Comparison of ENCODE assay signal across 8 mouse cellular contexts in the genomic region with DNA sequence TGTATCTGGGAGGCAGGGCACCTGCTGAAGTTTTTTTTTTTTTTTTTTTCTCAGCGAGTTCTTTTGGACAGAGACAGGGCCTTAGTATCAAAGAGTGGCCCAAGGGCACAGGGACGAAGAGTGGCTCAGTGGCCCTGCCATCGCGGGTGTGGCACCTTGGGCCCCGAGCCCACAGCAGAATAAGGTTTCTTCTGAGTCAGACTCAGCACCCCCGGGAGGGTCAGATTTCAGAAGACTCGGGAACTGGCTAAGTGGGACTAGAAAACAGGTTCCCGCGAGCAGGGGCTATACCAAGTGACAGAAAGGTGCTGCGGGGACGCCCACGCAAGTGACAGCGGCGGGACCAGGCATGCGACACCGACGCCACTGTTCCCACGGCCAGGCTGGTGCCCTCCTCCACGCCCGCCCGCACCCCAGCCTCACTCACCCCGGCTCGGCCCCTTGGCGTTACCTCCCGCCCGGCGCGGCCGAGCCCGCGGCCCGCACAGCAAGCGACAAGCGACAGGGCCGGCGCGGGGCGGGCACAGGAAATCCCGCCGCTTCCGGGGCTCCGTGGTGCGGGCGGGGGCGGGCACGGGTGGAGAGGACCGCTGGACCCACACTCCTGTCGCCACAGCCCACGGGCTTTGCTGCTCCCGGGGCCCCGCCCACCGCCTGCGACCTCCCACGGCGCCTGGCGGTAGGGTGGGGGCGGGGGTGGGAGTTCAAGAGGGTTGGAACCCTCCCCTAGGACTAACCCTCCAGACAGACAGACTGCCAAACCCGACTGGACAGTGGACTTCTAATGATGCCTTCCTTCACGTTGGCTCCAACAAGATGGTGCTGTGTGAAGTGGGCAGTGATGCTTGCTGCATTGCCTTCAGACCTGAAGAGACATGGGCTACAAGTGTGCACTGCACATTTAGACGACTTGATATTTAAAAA. TPM values are rescaled to one million over a fixed set of nuclear protein-coding genes. Genes with fewer than 3 reads are reported as not detected.
A peak's percentile ranks its signal among the peaks of the same experiment; 100 is the strongest.
DNase-seq lines count a peak whose midpoint lies in the region; ATAC-seq and TF ChIP-seq lines count a peak whose summit lies in the region.

A gene (minus strand): TSS at position 534 of the 924 bp plus-strand sequence.

- no peak for TF ChIP-seq EP300 in lung, postnatal 0 days (IDR thresholded peaks at IDR 0.05)

- H3K27ac ChIP-seq in ES-E14 (ENCODE audit: insufficient read depth, low read depth, low read length, poor library complexity, severe bottlenecking), result no peak within 1 kb of the TSS
- H3K27ac ChIP-seq in forebrain, embryonic 13.5 days, result no peak within 1 kb of the TSS
- no peak within 1 kb of the TSS for H3K27ac ChIP-seq in lung, postnatal 0 days (ENCODE audit: low read length)

- H3K27me3 ChIP-seq in forebrain, embryonic 13.5 days, result no peaks in the 10 kb centered on the region; the same call in 1 of the 2 replicates
- H3K27me3 ChIP-seq in lung, postnatal 0 days (replicated peaks; ENCODE audit: insufficient read depth, low read length), result no peaks in the 10 kb centered on the region

- peak within 1 kb of the TSS; percentile 91 for H3K4me2 ChIP-seq in forebrain, embryonic 13.5 days
- H3K4me2 ChIP-seq in lung, postnatal 0 days (replicated peaks; ENCODE audit: low read depth, low read length), result peak within 1 kb of the TSS; percentile 95

- H3K36me3 ChIP-seq in ES-E14 (ENCODE audit: control insufficient read depth, insufficient read depth, low read length, poor library complexity, severe bottlenecking), result no peaks in the 10 kb centered on the region
- H3K36me3 ChIP-seq in forebrain, embryonic 13.5 days (ENCODE audit: poor library complexity, severe bottlenecking), result no peaks in the 10 kb centered on the region
- H3K36me3 ChIP-seq in lung, postnatal 0 days (ENCODE audit: insufficient read depth, low read length), result no peaks in the 10 kb centered on the region

- intact Hi-C loops in heart, postnatal 14 days (cut with DNase I), result no loop called here

- peak within 1 kb of the TSS; percentile 59 to 64 for H3K4me3 ChIP-seq in ES-E14 (ENCODE audit: insufficient read depth in 1 of 2, low read depth in 1 of 2, low read length in 2 of 2, poor library complexity in 1 of 2, severe bottlenecking in 1 of 2)
- peak within 1 kb of the TSS; percentile 64 for H3K4me3 ChIP-seq in forebrain, embryonic 13.5 days
- H3K4me3 ChIP-seq in lung, postnatal 0 days (ENCODE audit: low read depth, low read length), result peak within 1 kb of the TSS; percentile 48

- peak within 1 kb of the TSS; percentile 6; the same call in 1 of the 2 replicates for H3K9ac ChIP-seq in ES-E14 (ENCODE audit: insufficient read depth, low read depth, low read length, poor library complexity, severe bottlenecking)
- peak within 1 kb of the TSS; percentile 78 for H3K9ac ChIP-seq in forebrain, embryonic 13.5 days
- H3K9ac ChIP-seq in lung, postnatal 0 days (replicated peaks; ENCODE audit: low read depth), result peak within 1 kb of the TSS; percentile 43

- no peak for TF ChIP-seq POLR2A in brain, embryonic 14.5 days (IDR thresholded peaks at IDR 0.05; ENCODE audit: borderline replicate concordance, extremely low read depth, insufficient read depth, insufficient read length, poor library complexity, severe bottlenecking)

- no peaks in the 10 kb centered on the region for H3K9me3 ChIP-seq in ES-E14 (ENCODE audit: control insufficient read depth, insufficient read depth, low read depth, low read length)
- no peaks in the 10 kb centered on the region for H3K9me3 ChIP-seq in forebrain, embryonic 13.5 days (replicated peaks)
- no peaks in the 10 kb centered on the region for H3K9me3 ChIP-seq in lung, postnatal 0 days (ENCODE audit: low read length)

- ATAC-seq in forebrain, embryonic 13.5 days, result peak; percentile 70; the same call in 1 of the 2 replicates
- ATAC-seq in lung, postnatal 0 days, result peak; percentile 57

- in situ Hi-C loops in ES-E14 (cut with MboI; ENCODE audit: low sequenced_read_pairs in 2 of 2, unreplicated experiment in 2 of 2), result no loop called here

- peaks cover 0 to 2% of the 10 kb centered on the region in 2 experiments; a peak in 1 of 4 replicates for H3K4me1 ChIP-seq in ES-E14 (ENCODE audit: control insufficient read depth in 2 of 2, insufficient read depth in 2 of 2, low read length in 2 of 2, poor library complexity in 1 of 2)
- 0 out of 2 replicates have a peak, but pooled peaks cover 6% of the 10 kb centered on the region for H3K4me1 ChIP-seq in forebrain, embryonic 13.5 days
- H3K4me1 ChIP-seq in lung, postnatal 0 days (ENCODE audit: insufficient read depth, low read depth, low read length), result no peaks in the 10 kb centered on the region

- no peak for TF ChIP-seq CTCF in brain, embryonic 14.5 days (IDR thresholded peaks at IDR 0.05; ENCODE audit: borderline replicate concordance, extremely low read depth, insufficient read depth, insufficient read length)
- no peak for TF ChIP-seq CTCF in lung, postnatal 0 days (IDR thresholded peaks at IDR 0.05)

- 3% methylated on average over 45 of the region's 60 CpGs for WGBS in forebrain, embryonic 13.5 days
- 3% methylated on average over 50 of the region's 60 CpGs for WGBS in lung, postnatal 0 days

- DNase-seq in ES-E14 (ENCODE audit: low read depth, low spot score) (no peak), MN1 (ENCODE audit: low spot score) (no peak)
- DNase-seq in brain, embryonic 14.5 days (ENCODE audit: low read depth), result peak; percentile 54
- DNase-seq in heart, postnatal 14 days, result peak; percentile 52 to 60
- peak; percentile 20 for DNase-seq in layer of hippocampus, adult 9-11 months
- peak; percentile 21 for DNase-seq in lung, postnatal 0 days (ENCODE audit: low spot score)
- DNase-seq in right cerebral cortex, postnatal 25 days, result peak; percentile 64

TF ChIP-seq in ES-E14, 5 proteins besides CTCF, POLR2A, EP300 and RAD21:
- TF ChIP-seq HCFC1 (IDR thresholded peaks at IDR 0.05; ENCODE audit: borderline replicate concordance, insufficient read depth, low read length) (no peak), MAFK (IDR thresholded peaks at IDR 0.05; ENCODE audit: insufficient read depth, low read depth, low read length) (no peak), ZC3H11A (IDR thresholded peaks at IDR 0.05; ENCODE audit: borderline replicate concordance, low read depth, low read length) (no peak), ZNF384 (IDR thresholded peaks at IDR 0.05; ENCODE audit: low read depth, low read length) (no peak), CHD2 (IDR thresholded peaks at IDR 0.05; ENCODE audit: low read depth, low read length) (no peak)

RNA-seq across cellular contexts. Expression of the gene that starts here (rescaled TPM):
- 0.05 and 0.31 TPM in 2 replicates for total RNA-seq in ES-E14 (2012; rRNA removed)
- 7.7 and 13.9 TPM in 2 replicates for polyA plus RNA-seq in brain, embryonic 14.5 days (2012; rRNA removed)
- polyA plus RNA-seq in forebrain, embryonic 13.5 days (2015; fragmentation: Nextera tagmentation; extraction: Ambion mirVana), result 1.8 and 2.6 TPM in 2 replicates
- 1 to 10 TPM; 5.8 to 6.3 TPM for total RNA-seq in heart, postnatal 14 days (2021)
- 0.93 and 1.3 TPM in 2 replicates for polyA plus RNA-seq in lung, postnatal 0 days (2015; fragmentation: Nextera tagmentation; extraction: Ambion mirVana)

Comparison
In these comparisons a context has a peak if more than half of its experiments do, and no peak if none do; other contexts are left out.
1. DNase-seq: peak in brain, embryonic 14.5 days (single experiment), heart, postnatal 14 days (2 of 2), layer of hippocampus, adult 9-11 months (single experiment), lung, postnatal 0 days (single experiment) and right cerebral cortex, postnatal 25 days (single experiment); none in ES-E14 (single experiment) and MN1 (single experiment).
2. H3K9ac ChIP-seq: peak in every context shown above with its lines; median percentile 78 in forebrain, embryonic 13.5 days; 43 in lung, postnatal 0 days; 6 in ES-E14.
3. Peak in every context shown above with its lines, with median percentiles within 50 percentile points of each other: H3K4me3 ChIP-seq.